Mouse (Mus musculus): ENCODE data around the gene Olfr718-ps1.
A peak's percentile ranks its signal among the peaks of the same experiment; 100 is the strongest.
"Not testable (repeated sequence)": the region's sequence is repeated elsewhere in the genome, so short reads cannot be mapped to it uniquely, and the experiment has no call there.

Gene Olfr718-ps1

DNA sequence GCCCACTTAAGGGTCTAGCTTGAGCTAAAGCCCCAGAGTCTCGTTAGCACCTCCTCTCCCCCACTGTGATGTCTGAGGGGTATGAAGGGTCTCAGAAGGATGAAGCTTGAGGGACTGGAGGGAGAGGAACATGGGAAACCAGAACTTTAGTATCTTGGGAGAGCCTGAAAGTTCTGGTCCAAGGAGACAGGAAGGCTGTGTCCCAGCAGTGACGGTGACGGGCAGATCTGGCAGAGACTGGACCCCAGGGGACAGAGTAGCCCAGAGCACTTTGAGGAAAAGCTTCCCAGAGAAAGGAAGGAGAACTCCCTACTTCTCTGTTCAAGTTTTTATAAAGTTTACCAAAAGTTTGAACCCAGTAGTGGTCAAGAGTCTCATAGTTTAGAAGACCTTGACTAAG, at the start of gene Olfr718-ps1:
TSS of gene Olfr718-ps1 (minus strand) at position 101 of the 400 bp plus-strand sequence.
- no peak for DNase-seq

DNA sequence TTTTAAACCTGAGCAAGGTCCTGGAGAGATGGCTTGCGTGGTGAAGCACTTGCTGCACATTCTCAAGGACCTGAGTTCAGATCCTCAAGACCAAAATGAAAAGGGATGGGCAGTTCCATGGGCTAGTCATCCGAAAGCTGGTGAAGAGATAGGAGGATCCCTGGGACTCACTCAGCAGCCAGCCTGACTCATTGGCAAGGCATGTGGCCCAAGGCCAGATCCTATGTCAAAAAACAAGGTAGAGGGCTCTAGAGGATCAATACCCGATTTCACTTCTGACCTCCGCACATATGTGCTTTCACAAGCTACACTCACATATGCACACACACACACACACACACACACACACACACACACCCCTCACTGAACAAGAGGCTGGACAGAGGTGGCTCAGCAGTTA, 49.1 kb upstream of the Olfr718-ps1 start:
- no peak for DNase-seq

DNA sequence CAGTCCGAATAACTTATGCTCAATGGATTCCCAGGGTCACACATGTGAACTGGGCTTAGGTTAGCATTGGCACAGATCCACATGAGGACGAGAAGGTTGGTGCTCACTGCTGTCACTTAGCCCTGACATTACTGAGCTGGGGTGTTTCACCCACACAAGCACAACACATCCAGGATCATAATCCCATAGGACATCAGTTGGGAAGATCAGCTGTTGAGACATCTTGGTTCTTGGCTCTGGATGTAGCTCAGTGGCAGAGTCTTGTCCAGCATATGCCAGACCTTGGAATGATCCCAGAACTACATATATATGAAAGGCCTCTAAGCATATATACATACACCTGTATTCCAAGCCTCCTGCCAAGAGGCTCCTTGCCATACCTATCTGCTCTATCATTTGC, 47.8 kb upstream of the Olfr718-ps1 start:
- no peak for DNase-seq

DNA sequence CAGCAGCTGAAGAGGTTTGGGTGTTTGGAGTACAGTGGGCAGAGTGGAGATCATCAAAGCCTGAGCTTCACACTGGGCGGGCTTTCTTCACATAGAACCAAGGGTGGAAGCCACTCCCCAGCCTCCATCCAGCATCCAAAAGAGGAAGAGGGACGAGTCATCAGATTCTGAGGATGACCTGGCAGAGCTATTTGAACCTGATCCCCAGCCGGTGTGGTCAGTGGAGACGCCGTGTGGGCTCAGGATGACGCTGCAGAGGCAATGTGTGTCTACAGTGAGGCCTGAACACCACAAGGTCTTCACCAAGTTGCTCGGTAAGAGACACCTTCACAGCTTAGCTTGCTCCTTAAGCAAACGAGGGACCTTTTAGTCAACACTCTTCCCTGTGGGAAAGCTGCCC, 47.4 kb upstream of the Olfr718-ps1 start:
- not testable (repeated sequence) for DNase-seq

DNA sequence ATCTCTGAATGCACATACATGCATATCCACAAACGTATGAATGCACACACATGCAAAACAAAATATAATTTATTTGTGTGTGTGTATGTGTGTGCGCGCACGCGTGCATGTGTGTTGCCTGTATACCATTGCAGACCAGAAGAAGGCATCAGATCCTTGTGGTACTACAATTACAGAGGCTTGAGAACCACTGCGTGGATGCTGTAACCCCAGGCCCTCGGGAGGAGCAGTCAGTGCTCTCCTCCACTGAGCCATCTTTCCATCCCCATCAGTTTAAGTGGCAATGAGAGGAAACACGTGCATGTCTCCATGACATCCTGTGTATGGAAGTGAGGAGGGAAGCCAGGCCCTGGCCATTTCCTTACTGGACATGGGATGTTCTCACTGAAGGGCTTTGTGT, 45.4 kb upstream of the Olfr718-ps1 start:
- DNase-seq = no peak

DNA sequence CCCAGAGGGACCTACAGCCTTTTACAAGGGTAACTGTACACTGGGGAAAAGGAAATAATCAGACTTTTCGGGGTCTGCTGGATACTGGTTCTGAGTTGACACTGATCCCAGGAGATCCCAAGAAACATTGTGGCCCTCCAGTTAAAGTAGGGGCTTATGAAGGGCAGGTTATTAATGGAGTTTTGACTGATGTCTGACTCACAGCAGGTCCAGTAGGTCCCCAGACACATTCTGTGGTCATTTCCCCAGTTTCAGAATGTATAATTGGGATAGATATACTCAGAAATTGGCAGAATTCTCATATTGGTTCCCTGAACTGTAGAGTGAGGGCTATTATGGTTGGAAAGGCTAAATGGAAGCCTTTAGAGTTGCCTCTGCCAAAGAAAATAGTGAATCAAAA, 40.6 kb upstream of the Olfr718-ps1 start:
- DNase-seq = not testable (repeated sequence)

DNA sequence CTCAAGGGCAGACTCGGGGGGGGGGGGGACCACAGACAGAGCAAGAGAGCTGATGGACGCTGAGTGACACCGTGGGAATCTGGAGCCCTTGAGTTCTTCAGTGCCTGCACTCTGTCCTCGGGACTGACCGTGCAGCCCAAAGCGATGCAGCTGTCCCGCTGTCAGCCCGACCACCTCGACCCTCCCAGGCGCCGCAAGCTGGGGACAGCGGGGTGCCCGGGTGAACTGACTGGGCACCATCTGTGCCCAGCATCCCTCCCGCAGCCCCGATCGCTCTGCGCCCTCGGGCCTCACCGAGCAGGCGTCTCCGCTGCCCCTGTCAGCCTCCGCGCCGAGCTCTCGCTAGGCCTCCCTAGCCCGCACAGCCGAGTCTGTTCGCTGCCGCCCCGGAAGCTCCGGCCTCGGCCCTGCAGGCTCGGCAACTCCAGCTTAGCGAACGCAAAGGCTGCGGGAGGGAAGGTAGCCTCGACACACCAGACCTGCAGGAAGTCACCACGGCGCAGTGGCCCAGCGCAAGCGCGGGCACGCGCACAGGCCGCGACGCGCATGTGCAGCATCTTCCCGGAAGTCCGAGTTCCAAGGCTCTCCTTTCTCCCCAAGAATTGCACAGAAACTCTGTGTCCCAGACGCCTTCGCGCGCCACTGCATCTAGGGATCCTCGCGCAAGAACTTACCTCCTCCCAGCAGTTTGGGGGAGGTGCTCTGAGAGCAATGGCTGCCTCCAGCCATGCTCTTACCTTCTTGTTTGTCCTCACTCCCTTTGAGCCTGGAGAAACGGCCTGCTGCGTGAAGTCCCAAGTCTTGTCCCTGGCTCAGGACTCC, 33.1 kb upstream of the Olfr718-ps1 start, which contains the start of the genes Rbak and Spdye4b:
TSS of gene Rbak (minus strand) at position 521 of the 822 bp plus-strand sequence.
TSS of gene Spdye4b (plus strand) at position 763 of the 822 bp plus-strand sequence.
- DNase-seq = peak; percentile 96

DNA sequence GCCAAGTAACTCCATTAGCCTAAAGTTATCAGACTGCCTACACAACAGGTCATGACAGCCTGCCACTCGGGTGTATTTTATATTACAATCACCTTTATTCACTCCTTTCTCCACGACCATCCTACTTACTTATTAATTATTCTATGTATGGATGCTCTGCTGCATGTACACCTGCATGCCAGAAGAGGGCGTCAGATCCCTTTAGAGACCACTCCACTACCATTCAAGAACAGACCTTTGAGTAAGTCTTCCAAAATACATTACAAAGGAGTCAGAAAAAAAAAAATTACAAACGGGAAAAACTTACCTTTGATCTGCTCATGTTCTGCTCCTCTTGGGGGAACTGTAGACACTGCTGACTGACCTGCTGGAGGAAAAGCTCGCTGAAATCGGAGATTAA, 31.8 kb upstream of the Olfr718-ps1 start:
- DNase-seq = no peak

DNA sequence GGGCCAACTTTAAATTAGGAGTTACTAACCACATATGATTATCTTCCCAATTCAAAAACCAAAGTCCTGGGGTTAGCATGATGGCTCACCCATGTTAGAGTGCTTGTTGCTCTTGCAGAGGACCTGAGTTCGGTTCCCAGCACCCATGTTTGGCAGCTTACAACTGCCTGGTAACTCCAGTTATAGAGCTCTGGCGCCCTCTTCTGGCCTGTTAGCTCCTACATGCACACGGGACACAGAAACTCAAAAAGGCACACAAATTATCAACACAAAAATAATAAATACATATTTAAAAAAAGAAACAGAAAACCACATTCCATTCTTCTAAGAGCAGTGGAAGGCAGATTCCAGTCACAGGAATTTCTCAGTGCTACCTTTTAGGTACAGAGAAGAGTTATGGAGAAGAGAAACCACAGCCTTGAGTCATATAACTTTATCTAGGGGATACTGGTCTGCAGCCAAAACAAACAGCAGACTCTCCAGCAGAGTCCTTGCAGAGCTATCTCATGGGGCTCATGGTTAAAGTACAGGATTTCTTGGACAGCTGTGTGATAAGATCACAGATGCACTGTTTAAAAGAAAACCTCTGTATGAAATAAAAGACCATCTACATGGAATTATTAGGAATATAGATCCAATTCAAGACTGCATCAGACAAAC, 30.3 kb upstream of the Olfr718-ps1 start:
- DNase-seq = no peak

DNA sequence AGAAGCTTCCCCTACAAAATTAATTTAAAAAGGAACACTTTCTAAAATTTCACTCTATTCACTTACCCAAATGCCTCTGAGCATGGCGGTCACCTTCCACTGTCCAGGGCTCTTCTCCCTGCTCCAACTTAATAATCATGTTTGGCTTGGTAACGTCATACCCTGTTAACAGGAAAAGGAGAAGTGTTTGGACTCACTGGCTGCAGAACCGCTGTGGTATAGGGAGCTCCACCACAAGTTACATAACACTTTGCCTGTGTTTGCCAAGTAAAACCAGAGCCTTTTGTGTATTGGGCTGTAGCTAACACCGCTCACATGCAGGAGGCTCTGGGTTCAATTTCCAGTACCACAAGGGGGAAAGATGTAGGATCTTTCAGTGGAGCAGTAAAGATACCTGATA, 28.6 kb upstream of the Olfr718-ps1 start:
- no peak for DNase-seq

DNA sequence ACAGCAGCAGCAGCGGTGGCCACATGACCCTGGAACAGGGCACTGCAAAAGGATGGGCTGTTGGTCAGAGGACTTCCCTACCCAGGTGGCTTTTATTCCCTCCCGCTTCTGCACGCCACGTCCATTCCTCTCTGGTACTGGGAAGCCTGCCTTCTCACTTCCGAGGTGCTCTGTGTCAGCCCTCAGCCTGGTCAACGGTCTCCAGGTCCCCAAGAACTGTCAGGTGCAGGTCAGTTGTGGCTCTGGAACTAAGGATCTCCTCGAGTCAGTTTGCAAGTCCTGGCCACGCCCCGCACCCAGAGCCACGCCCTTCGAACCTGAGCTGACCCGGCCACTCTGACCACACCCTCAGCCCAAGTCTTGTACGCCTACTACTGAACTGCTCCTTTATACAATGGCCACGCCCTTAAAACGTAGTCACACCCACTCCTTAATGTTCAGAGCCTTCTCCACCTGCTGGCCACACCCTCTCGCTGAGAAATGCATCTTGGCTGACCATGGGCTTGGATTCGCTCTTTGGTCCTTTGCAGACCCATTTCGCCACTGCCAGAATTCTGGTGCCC, 18.2 kb upstream of the Olfr718-ps1 start:
- DNase-seq = peak; percentile 48

DNA sequence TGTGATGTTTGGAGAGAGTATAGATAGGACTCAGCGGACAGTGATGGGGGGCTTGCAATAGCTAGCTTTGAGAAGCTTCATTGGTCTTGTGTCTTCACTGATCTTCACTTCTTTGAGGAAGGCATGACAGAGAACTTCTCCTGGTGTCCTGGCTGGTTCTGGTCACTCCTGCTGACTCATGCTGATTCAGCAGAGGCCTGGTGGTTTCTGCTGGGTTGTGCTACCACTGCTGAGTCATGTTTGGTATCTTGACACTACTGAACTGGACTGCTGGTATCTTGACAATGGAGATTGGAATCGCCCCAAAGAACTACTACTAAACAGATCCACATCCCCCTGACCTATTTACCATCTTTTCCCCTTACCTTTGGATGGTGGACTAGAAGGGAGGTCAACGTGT, 8.2 kb upstream of the Olfr718-ps1 start:
- no peak for DNase-seq

DNA sequence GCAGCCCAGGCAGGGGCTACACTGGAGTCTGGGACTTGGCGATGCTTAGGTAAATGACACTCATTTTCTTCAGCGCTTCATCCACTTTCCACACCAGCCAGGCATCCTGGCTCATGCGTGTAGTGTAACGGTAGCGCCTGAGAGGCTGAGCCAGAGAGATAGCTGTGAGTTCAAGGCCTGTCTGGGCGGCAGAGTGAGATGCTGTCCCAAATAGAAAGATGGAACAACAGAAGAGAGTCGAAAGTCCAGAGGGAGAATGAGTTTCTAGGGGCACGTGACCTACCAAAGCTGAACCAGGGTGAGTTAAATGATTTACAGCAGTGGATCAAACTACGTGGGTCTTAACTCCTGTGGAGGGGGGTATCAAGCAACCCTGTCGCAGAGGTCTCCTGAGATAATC, 6.4 kb upstream of the Olfr718-ps1 start:
- no peak for DNase-seq

DNA sequence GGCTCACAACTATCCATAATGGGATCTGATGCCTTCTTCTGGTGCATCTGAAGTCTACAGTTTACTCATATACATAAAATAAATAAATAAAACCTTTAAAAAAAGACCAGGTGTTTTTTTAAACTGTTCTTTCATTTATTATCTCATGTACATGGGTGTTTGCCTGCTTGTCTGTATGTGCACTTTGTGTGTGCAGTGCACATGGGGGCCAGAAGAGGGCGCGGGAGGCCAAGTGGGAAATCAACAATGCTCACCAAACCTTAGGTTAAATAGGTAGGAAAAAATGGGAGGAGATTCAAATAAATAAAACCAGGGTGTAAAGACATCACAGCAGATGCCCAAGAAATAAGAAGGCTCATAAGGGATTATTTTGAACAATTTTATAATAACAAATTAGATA, 2.7 kb upstream of the Olfr718-ps1 start:
- no peak for DNase-seq

DNA sequence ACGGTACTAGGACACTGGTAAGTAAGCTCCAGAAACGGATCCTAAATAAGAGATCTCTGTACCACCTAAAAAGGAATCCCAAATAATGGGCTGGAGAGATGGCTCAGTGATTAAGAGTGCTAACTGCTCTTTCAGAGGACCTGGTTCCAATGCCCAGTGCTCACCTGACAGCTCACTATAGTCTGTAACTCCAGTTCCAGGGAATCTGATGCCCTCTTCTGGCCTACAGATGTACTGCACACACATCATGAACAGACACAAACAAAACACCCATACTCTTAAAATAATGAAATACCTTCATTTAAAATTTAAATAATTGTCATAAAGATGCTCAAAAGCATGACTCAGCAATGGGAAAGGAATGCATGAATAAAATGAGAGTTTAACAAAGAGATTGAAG, 2.2 kb upstream of the Olfr718-ps1 start:
- DNase-seq = no peak

DNA sequence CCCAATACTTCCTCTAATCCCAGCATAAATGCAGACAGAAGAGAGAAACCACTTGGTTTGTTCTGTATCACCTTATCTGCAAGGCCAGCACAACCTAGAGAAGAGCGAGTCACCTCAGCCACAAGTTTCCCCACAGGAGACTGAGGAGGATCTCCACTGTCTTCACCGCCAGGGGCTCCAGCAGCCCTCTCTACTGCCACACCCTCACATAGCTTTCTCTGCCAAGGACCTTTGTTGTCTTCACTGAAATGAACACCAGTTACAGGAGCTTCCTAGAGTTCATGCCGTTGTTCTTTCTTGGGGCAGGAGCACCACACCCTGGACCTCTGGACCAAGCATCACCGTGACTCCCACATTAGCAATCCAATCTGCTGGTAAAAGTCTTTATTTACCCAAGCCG, 1.3 kb upstream of the Olfr718-ps1 start:
- DNase-seq = no peak

DNA sequence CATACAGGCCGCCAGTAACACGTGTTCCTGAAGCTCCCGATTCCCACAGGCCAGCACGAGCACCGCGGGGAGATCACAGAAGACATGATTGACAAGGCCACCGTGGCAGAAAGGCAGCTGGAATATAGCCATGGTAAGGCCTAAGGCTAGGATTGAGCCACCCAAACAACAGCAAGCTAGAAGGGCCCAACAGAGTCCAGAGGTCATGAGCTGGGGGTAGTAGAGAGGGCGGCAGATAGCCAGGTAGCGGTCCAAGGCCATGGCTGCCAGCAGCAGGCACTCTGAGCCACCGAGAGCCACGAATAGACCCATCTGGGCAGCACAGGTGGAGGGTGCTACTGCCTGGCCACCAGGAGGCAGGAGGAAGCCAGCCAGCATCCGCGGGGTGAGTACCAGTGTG, 9.8 kb downstream of the Olfr718-ps1 start:
- DNase-seq = no peak

DNA sequence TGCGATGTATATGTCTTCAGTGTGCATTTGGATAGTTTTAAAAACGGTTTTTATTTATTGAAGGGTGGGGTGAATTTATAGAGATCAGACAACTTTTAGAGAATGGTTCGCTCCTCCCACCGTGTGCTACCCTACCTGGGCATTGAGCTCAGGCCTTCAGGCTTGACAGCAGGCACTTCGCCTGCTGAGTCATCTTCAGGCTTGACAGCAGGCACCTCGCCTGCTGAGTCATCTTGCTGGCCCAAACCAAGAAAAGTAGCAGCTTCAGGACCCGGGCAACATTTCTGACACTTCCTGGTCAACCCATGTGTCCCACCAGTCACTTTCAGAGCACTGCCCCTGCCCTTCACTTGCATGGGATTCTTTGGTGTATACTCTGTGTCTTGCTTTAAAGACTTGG, 12.3 kb downstream of the Olfr718-ps1 start:
- DNase-seq = no peak

DNA sequence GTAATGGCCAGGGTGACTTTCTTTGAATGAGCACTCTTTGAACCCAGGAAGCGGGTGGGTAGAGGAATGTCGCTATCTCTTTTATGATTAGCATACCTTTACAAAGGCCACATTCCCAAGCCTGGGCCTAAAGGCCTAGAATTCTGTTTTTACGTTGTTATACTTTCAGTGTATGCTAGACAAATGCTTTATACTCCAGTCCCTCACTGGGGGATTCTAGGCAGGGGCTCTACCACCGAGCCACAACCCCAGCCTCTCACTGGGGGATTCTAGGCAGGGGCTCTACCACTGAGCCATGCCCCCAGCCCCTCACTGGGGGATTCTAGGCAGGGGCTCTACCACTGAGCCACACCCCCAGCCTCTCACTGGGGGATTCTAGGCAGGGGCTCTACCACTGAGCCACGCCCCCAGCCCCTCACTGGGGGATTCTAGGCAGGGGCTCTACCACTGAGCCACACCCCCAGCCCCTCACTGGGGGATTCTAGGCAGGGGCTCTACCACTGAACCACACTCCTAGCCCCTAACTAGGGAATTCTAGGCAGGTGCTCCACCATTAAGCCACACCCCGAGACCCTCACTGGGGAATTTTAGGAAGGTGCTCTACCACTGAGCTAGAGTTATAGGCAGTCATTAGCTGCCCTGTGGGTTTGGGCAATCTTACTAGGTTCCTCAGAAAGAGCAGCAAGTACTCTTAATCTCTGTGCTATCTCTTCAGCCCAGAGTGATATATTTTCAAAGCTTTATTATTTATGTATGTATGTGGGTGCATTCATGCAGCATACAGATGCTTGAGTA, 13.0 kb downstream of the Olfr718-ps1 start:
- DNase-seq = not testable (repeated sequence)

DNA sequence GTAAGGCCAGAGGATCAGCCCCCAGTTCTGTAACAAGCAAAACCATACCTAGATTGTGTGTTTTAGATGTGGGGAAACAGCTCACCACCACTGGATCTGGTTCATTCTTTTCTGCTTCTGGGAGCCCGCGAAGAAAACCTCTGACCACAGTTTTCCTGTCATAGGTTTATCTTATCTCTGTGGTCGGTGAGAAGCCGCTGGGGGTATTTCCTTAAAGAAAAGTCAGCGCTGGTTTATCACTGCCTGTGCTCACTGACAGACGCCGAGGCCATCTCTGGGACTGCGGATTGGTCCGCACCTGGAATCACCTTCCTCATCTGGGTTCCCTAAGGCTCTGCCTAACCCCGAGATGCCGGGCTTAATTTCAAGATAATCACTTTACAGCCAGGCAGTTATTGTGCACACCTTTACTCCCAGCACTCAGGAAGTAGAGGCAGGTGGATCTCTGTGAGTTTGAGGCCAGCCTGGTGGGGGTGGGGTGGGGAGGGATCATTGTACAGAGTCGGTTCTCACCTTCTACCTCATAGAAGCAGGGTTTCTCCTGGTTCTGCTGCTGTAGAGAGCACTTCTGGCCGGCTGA, 14.4 kb downstream of the Olfr718-ps1 start:
- no peak for DNase-seq

DNA sequence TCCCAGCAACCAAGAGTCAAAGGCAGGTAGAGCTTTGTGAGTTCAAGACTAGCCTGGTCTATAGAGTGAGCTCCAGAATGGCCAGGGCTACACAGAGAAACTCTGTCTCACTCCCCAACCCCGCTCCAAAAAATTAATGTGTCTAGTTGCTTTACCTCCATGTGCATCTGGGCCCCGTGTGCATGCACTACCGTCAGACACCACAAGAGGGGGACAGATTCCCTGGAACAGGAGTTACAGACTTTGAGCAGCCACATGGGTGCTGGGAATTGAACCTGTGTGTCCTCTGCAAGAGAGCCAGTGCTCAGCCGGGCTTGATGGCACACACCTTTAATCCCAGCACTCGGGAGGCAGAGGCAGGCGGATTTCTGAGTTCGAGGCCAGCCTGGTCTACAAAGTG, 17.0 kb downstream of the Olfr718-ps1 start:
- no peak for DNase-seq

DNA sequence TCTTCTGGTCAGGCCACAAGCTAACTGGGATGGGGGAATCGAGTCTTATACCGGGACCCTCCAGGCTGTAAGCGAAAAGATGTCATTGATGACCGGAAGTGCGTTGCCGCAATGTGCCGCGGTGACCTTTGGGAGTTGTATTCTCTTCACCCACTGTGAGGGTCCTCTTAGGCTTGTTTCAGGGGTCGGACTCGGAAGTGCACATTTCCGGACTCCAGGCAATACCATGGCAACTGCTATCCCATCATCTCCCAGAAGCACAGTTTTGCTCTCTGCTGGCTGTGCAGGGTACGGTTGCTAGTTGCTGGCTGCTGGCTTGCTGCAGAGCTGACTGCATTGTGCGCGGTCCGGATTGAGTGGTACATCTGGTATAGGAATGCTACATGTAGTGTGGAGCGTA, 18.3 kb downstream of the Olfr718-ps1 start:
- no peak for DNase-seq

DNA sequence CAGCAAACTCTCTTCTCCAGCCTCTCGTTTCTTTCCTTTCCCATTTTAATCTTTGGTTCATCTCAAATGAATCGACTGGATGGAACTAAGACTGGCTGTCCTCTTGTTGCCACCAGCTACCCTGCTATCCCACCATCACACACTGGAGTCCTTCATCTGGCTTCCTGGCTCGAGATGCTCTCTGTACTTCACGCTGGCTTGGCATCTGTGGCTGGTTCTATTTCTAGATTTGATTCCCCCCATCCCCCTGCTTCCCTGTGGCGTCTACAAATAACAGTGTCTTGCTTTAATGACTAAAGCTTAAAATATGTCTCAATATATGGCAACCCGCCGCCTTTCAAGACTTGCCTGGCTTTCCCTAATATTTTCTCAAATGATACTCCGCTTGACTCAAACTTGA, 19.5 kb downstream of the Olfr718-ps1 start:
- DNase-seq = no peak

All from kidney, postnatal 14 days (tissue).